Mouse (Mus musculus) layer of hippocampus, postnatal 25 days (tissue): ENCODE results near the gene Timm29. TPM values are rescaled to one million over a fixed set of nuclear protein-coding genes. Genes with fewer than 3 reads are reported as not detected.

Experiments used
- DNase-seq, 2 experiments: peaks; one replicate each; pipeline ENCODE4 v3.0.0; 2022; ENCODE audit warnings: mixed read lengths in 2 of 2, low spot score in 1 of 2; ENCODE audit errors: extremely low spot score in 1 of 2
- total RNA-seq, 2 experiments: library from RNA; stranded (reverse); gene quantifications; 2 replicates each; pipeline ENCODE4 v1.2.3; 2021

The Timm29 gene
- 10 to 100 TPM; 50.3 to 57.5 TPM for total RNA-seq

- DNase-seq, result peak; percentile 80 to 83
These were observed at the start of gene Timm29, which contains the start of gene Yipf2 for GRCm38 (mm10) chr9:21592703-21593121. Gene Timm29 (plus strand): TSS chr9:21592722. Gene Yipf2 (minus strand): TSS chr9:21592828.

GRCm38 (mm10) chr9:21545351-21545915 lies 47.1 kb upstream of the Timm29 start:
- DNase-seq, result no peak

GRCm38 (mm10) chr9:21545916-21546788 lies 46.4 kb upstream of the Timm29 start:
- DNase-seq, result peak; percentile 92 to 97

- DNase-seq, result peak in 1 of 2 experiments; percentile 50
These were observed 45.8 kb upstream of the Timm29 start, which contains the start of gene Carm1 for GRCm38 (mm10) chr9:21546789-21547074. Gene Carm1 (plus strand): TSS chr9:21546894.

GRCm38 (mm10) chr9:21547075-21547941 lies 45.2 kb upstream of the Timm29 start:
- DNase-seq, result peak in 1 of 2 experiments; percentile 41

GRCm38 (mm10) chr9:21551049-21551448 lies 41.5 kb upstream of the Timm29 start:
- DNase-seq, result no peak

- no peak for DNase-seq
These were observed 38.8 kb upstream of the Timm29 start for GRCm38 (mm10) chr9:21553607-21554273.

GRCm38 (mm10) chr9:21555198-21555742 lies 37.3 kb upstream of the Timm29 start:
- DNase-seq, result no peak

GRCm38 (mm10) chr9:21556996-21557395 lies 35.5 kb upstream of the Timm29 start:
- no peak for DNase-seq

GRCm38 (mm10) chr9:21557556-21557955 lies 35.0 kb upstream of the Timm29 start:
- DNase-seq, result no peak

GRCm38 (mm10) chr9:21558366-21558765 lies 34.2 kb upstream of the Timm29 start:
- no peak for DNase-seq

GRCm38 (mm10) chr9:21559151-21559550 lies 33.4 kb upstream of the Timm29 start:
- no peak for DNase-seq

- no peak for DNase-seq
These were observed 28.1 kb upstream of the Timm29 start for GRCm38 (mm10) chr9:21564420-21564819.

GRCm38 (mm10) chr9:21565004-21565586 lies 27.4 kb upstream of the Timm29 start:
- no peak for DNase-seq

GRCm38 (mm10) chr9:21566538-21566937 lies 26.0 kb upstream of the Timm29 start:
- no peak for DNase-seq

GRCm38 (mm10) chr9:21567051-21567450 lies 25.5 kb upstream of the Timm29 start:
- DNase-seq, result no peak

GRCm38 (mm10) chr9:21568657-21569255 lies 23.8 kb upstream of the Timm29 start:
- no peak for DNase-seq

GRCm38 (mm10) chr9:21574012-21574801 lies 18.3 kb upstream of the Timm29 start:
- no peak for DNase-seq
